Mouse (Mus musculus) left cerebral cortex, postnatal 4 days (tissue): Measurements from ENCODE around the gene Gmds. TPM values are rescaled to one million over a fixed set of nuclear protein-coding genes. Genes with fewer than 3 reads are reported as not detected.
A peak's percentile ranks its signal among the peaks of the same experiment; 100 is the strongest.

ENCODE experiments used
- DNase-seq: peaks from one replicate; pipeline ENCODE4 v3.0.0-alpha.2; 2022
- intact Hi-C: fragments of 180-260 bp; cut with DNase I; formaldehyde crosslinking; loops from one replicate; pipeline ENCODE4 v1.15.1; 2025
- total RNA-seq, 2 experiments: library from RNA; stranded (reverse); gene quantifications; 2 replicates each; pipeline ENCODE4 v1.2.3; 2021

Gmds gene
- total RNA-seq, 2 experiments from 2014 or later = 25.3 to 26.3 TPM

GRCm38 (mm10) chr13:31819664-31820405 is 518.7 kb downstream of the Gmds start:
- no peak for DNase-seq
- intact Hi-C loops = no loop called here

GRCm38 (mm10) chr13:31818337-31818736 is 520.2 kb downstream of the Gmds start:
- no peak for DNase-seq
- intact Hi-C loops = no loop called here

GRCm38 (mm10) chr13:31815383-31816003 is 523.0 kb downstream of the Gmds start:
- no peak for DNase-seq
- intact Hi-C loops = no loop called here

DNA sequence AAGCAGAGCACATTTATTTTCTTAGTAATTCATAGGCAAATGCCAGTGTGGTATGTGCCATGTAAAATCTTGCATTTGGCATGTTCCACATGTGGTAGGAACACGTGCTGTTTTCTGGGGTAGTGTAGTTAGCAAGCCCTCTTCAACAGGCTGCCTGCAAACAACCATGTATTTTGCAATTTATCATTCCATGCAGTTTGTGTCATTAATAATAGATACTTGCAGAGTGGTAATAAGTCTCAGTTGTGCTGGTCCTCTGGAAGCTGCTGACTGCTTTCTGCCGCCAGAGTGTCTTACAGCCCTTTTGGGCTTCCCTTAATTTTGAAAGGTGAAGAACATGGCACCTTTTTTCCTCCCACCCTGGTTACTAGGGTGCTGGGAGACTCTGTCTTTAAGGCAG is 525.8 kb downstream of the Gmds start:
- intact Hi-C loops = no loop called here
- no peak for DNase-seq

- intact Hi-C loops = no loop called here
Measured at GRCm38 (mm10) chr13:31811542-31812021, 527.0 kb downstream of the Gmds start.

GRCm38 (mm10) chr13:31810693-31811541 is 527.6 kb downstream of the Gmds start:
- DNase-seq = no peak

More at GRCm38 (mm10) chr13:31811542-31812021, 527.0 kb downstream of the Gmds start:
- DNase-seq = no peak

DNA sequence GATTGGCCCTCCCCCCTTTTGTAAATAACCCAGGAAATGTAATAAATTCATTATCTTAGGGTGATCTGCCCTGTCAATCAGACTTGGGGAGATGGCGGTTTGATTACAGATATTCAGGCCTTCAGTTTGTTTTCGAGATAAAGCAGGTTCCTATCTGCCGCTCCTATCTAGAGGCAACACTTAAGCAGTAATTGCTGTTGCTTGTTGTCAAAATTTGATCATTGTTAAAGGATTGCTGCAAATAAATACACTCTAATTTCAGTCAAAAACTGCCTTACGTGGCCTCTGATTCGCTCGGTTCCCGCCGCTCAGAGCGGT is 528.2 kb downstream of the Gmds start:
- intact Hi-C loops = no loop called here
- DNase-seq = no peak

More at GRCm38 (mm10) chr13:31810693-31811541, 527.6 kb downstream of the Gmds start:
- intact Hi-C loops = no loop called here

- intact Hi-C loops = no loop called here
- DNase-seq = no peak
Measured at GRCm38 (mm10) chr13:31809701-31810100, 528.8 kb downstream of the Gmds start.

GRCm38 (mm10) chr13:31808804-31809420 is 529.6 kb downstream of the Gmds start:
- DNase-seq = no peak
- intact Hi-C loops = no loop called here

- intact Hi-C loops = no loop called here
- no peak for DNase-seq
Measured at GRCm38 (mm10) chr13:31808116-31808803, 530.3 kb downstream of the Gmds start.

DNA sequence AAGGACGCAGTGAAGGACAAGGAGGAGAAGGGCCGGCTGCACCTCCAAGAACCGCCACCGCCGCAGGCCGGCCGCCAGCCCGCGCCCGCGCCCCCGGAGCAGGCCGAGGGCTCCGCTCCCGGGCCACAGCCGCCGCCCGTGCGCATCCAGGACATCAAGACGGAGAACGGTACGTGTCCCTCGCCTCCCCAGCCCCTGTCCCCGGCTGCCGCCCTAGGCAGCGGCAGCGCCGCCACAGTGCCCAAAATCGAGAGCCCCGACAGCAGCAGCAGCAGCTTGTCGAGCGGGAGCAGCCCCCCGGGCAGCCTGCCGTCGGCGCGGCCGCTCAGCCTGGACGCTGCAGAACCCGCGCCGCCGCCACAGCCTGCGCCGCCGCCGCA is 530.8 kb downstream of the Gmds start:
- intact Hi-C loops = no loop called here

DNA sequence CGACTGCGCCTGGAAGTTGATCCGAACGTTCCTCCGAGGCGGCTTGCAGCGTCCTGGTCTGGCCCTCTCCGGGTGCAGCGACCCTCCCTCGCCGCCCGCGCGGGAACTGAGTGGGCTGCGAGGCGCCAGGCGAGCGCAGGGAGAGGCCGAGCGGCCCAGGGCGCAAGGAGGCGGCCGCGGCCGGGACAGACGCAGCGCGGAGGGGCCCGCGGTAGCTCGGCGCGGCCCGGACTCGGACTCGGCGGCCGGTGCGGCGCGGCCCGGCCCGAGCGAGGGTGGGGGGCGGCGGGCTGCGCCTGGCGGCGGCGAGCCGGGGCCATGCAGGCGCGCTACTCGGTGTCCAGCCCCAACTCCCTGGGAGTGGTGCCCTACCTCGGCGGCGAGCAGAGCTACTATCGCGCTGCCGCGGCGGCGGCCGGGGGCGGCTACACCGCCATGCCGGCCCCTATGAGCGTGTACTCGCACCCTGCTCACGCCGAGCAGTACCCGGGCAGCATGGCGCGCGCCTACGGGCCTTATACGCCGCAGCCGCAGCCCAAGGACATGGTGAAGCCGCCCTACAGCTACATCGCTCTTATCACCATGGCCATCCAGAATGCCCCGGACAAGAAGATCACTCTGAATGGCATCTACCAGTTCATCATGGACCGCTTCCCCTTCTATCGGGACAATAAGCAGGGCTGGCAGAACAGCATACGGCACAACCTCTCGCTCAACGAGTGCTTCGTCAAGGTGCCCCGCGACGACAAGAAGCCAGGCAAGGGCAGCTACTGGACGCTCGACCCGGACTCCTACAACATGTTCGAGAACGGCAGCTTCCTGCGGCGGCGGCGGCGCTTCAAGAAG is 531.4 kb downstream of the Gmds start:
- DNase-seq = no peak
- intact Hi-C loops = no loop called here

More for the DNA sequence above, 530.8 kb downstream of the Gmds start:
- DNase-seq = no peak

GRCm38 (mm10) chr13:31806428-31806832 is 532.1 kb downstream of the Gmds start, which contains the start of gene Foxc1:
Gene Foxc1 (plus strand): TSS chr13:31806633.
- peak; percentile 63 for DNase-seq
- intact Hi-C loops = no loop called here

GRCm38 (mm10) chr13:31805831-31806427 is 532.6 kb downstream of the Gmds start:
- intact Hi-C loops = no loop called here
- DNase-seq = no peak

GRCm38 (mm10) chr13:31804571-31804970 is 534.0 kb downstream of the Gmds start:
- intact Hi-C loops = loop anchor here (5.0 kb wide), 2 partner anchors 493 to 608 kb away; no protein-coding TSS in a partner anchor
- no peak for DNase-seq

DNA sequence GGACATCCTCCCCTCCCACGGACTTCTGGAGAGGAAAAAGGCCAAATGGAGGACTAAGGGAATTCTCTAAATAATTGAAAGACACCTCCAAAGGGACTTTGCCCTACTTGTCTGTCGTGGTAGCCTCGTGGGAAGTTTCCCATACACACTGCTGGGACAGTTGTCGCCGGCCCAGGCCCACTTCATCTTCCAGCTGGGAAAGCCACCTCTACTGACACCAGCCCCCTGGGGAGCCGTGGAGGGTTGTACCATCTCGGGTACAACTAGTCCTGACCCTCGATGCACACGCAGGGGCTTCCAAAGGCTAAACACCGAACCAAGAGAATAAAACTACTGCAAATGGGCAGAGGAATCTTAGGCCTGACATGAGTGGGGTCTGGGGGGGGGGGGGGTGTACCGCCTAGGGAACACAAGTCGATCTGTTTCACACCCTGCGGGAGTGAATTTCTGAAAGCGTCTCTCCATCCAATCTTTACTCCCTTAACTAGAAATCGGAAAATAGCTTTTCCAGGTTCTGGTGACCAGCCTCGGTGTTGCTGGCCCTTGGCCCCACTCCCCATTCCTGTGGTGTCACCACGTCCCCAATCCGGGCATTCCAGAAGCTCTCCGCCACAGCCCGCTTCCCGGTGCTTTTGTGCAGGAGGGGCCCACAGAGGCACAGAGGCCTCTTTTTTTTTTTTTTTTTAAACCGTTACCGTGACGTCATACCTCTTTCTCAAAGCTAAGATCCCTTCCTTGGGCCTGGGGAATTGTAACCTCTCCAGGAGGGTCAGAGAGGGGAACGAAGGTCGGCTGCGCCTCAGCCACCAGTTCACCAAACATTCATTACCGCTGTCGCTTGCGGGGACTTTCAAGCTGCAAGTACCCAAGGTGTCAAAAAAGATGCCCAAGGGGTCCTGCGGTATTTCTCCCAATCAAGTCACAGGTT is 535.1 kb downstream of the Gmds start:
- intact Hi-C loops = loop anchor here (2.0 to 5.0 kb wide), 3 partner anchors 409 to 609 kb away; no protein-coding TSS in a partner anchor
- no peak for DNase-seq

- intact Hi-C loops = loop anchor here (2.0 to 5.0 kb wide), 3 partner anchors 410 to 610 kb away; no protein-coding TSS in a partner anchor
- DNase-seq = no peak
Measured at GRCm38 (mm10) chr13:31802447-31802846, 536.1 kb downstream of the Gmds start.
